Mouse (Mus musculus) cortical plate, adult 2 months (tissue): ENCODE data around the gene Vsig10l.

ENCODE experiments used
- CTCF ChIP-seq: fragments of 200-500 bp; IDR thresholded peaks from 2 replicates; pipeline ENCODE4 v1.5.1; 2011; ENCODE audit warnings: mild to moderate bottlenecking, control low read depth, low read length; ENCODE audit not compliant: insufficient read depth; ENCODE audit errors: extremely low read depth
- POLR2A ChIP-seq: fragments of 200-500 bp; IDR thresholded peaks from 2 replicates; pipeline ENCODE4 v1.6.1; 2011; ENCODE audit warnings: mild to moderate bottlenecking, low read length, control low read depth; ENCODE audit not compliant: insufficient read depth; ENCODE audit errors: extremely low read depth

DNA sequence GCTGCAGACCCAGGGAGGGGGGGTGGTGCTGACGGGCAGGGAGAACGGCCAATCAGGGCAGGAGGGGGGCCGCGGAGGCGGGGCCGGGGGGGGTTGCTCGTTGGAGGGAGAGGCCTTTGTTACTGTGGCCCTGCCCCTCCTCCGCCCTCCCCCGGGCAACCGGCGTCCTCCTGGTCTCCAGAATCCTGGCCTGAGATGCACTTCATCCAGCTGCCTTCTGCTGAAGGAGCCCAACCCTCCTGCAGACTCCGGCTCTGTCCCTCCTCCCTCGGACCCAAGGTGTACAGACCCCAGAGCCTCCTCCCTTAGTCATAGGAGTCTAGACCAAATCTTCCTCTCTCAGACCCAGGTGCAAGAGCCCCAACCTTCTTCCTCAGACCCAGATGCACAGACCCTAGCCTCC is 27.2 kb downstream of the Vsig10l start:
- TF ChIP-seq POLR2A (peak; percentile 45; the same call in 1 of the 2 replicates), CTCF (no peak)
